Mouse (Mus musculus): Measurements from ENCODE around the gene Gm3776. TPM values are rescaled to one million over a fixed set of nuclear protein-coding genes. Genes with fewer than 3 reads are reported as not detected.

Gene Gm3776
- not detected in 2 replicates for polyA plus RNA-seq (2012; rRNA removed)

DNA sequence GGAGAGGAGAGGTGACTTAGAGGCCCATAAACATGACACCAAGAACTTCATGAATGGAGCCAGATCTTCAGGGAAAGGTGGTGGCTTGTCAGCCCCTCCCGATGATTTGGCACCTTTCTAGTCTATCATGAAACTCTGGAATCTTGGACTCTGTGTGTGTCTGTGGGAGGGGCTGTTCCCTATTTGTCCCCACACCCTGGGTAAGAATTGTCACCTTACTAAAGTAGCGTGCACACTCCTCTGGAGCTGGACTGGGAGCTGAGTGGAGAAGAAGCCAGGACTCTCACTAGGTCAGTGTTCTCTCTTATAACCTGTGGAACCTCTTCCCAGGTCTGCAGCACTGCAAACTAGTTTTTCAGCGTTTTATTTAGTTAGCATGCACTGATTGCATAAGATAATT lies at the start of gene Gm3776:
Gm3776 (plus strand) TSS at position 216 of the 400 bp plus-strand sequence.

DNA sequence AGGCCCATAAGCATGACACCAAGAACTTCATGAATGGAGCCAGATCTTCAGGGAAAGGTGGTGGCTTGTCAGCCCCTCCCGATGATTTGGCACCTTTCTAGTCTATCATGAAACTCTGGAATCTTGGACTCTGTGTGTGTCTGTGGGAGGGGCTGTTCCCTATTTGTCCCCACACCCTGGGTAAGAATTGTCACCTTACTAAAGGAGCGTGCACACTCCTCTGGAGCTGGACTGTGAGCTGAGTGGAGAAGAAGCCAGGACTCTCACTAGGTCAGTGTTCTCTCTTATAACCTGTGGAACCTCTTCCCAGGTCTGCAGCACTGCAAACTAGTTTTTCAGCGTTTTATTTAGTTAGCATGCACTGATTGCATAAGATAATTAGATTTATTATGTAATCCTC lies 26.5 kb upstream of the Gm3776 start, which contains the start of gene Gsta1:
Gsta1 (plus strand) TSS at position 196 of the 400 bp plus-strand sequence.

GRCm38 (mm10) chr9:78289723-78290122 lies 32.8 kb downstream of the Gm3776 start, which contains the start of gene Gm10639:
Gene Gm10639, plus strand, starts transcription at chr9:78289923.

GRCm38 (mm10) chr9:78314696-78315095 lies 57.8 kb downstream of the Gm3776 start, which contains the start of gene Omt2a:
Gene Omt2a, minus strand, starts transcription at chr9:78314796.

Other genes with a start within 250 kb of the Gm3776 start
- not detected in 2 replicates for gene Gcm1, start 205.2 kb upstream of the Gm3776 start, polyA plus RNA-seq (2012; rRNA removed)
- gene Fbxo9, start 148.1 kb upstream of the Gm3776 start, polyA plus RNA-seq (2012; rRNA removed): 87.3 and 87.4 TPM in 2 replicates
- gene Ick, start 147.9 kb upstream of the Gm3776 start, polyA plus RNA-seq (2012; rRNA removed): 40.4 and 40.8 TPM in 2 replicates
- gene Gsta4, start 74.4 kb upstream of the Gm3776 start, polyA plus RNA-seq (2012; rRNA removed): 10.6 and 16.4 TPM in 2 replicates
- gene Gsta1, start 26.5 kb upstream of the Gm3776 start, polyA plus RNA-seq (2012; rRNA removed): not detected in 2 replicates
- not detected in 2 replicates for gene Gm10639, start 32.8 kb downstream of the Gm3776 start, polyA plus RNA-seq (2012; rRNA removed)
- gene Omt2a, start 57.7 kb downstream of the Gm3776 start, polyA plus RNA-seq (2012; rRNA removed): not detected in 2 replicates
- gene Omt2b, start 70.5 kb downstream of the Gm3776 start, polyA plus RNA-seq (2012; rRNA removed): not detected in 2 replicates
- not detected in 2 replicates for gene Gsta2, start 98.7 kb downstream of the Gm3776 start, polyA plus RNA-seq (2012; rRNA removed)
- gene Dppa5a, start 111.0 kb downstream of the Gm3776 start, polyA plus RNA-seq (2012; rRNA removed): 3.7 and 4.6 TPM in 2 replicates
- 3.3 and 3.5 TPM in 2 replicates for gene Ooep, start 121.6 kb downstream of the Gm3776 start, polyA plus RNA-seq (2012; rRNA removed)
- 0.45 and 0.66 TPM in 2 replicates for gene Ddx43, start 138.6 kb downstream of the Gm3776 start, polyA plus RNA-seq (2012; rRNA removed)
- 1.0 TPM in 2 replicates for gene Cgas, start 186.1 kb downstream of the Gm3776 start, polyA plus RNA-seq (2012; rRNA removed)
- gene Mto1, start 191.1 kb downstream of the Gm3776 start, polyA plus RNA-seq (2012; rRNA removed): 26.2 and 28.5 TPM in 2 replicates
- 0.87 and 1.3 TPM in 2 replicates for gene Gm17324, start 191.7 kb downstream of the Gm3776 start, polyA plus RNA-seq (2012; rRNA removed)
- gene Eef1a1, start 232.0 kb downstream of the Gm3776 start, polyA plus RNA-seq (2012; rRNA removed): 6,695 and 7,112 TPM in 2 replicates